Mouse (Mus musculus): Measurements from ENCODE around the gene Fstl4. TPM values are rescaled to one million over a fixed set of nuclear protein-coding genes. Genes with fewer than 3 reads are reported as not detected.

The Fstl4 gene
- polyA plus RNA-seq, 1 experiment from 2014 or later, result 2.3 TPM

DNA sequence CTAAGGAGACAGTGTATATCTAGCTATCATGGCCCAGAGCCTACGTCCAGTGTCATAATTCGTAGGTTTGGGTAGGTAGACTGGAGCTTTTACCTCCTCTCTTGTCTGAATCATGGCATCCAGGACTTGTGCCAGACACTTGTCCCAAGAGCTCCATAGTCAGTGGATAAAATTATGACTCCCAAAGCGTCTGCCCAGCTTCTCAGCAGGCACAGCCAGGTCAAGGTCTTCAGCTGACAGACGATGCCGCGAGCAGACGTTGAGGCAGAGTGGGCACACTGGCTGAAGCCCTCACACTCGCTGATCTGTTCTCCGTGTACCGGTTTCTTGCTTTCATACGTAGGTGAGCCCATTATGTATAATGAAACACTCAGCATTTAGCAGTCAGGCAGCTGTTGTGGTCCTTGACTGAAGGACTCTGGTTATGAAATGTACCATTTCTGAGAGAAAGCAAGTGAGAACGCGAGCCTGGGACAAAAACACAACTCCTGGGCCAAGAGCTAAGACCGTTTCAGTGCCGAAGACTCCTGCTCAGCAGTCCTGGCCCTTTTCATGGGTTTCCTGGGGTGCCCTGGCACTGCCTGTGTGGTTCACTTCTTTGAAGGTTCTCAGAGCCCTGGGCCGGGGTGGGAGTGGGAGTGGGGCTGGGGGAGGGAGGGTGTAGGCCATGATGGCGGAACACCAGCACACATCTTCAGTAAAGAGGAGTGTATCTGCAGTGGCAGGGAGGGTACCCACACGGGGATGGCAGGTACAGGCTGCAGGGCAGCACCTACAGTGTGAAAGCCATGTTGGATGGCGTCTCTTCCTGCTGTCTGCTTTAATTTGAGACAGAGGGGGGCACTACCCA, 111.7 kb downstream of the Fstl4 start:
- no peak overlapping the region for H3K4me2 ChIP-seq
- no peak overlapping the region for H3K4me3 ChIP-seq
- no peaks in the 10 kb centered on the region for H3K27me3 ChIP-seq
- H3K36me3 ChIP-seq (ENCODE audit: poor library complexity, severe bottlenecking), result no peaks in the 10 kb centered on the region
- no peak overlapping the region for H3K9ac ChIP-seq
- no peak overlapping the region for H3K27ac ChIP-seq
- 0 out of 2 replicates have a peak, but pooled peaks cover 7% of the 10 kb centered on the region for H3K9me3 ChIP-seq (replicated peaks)
- no peak for ATAC-seq
- 92% methylated on average over 19 of the region's 19 CpGs for WGBS
- no peaks in the 10 kb centered on the region for H3K4me1 ChIP-seq

DNA sequence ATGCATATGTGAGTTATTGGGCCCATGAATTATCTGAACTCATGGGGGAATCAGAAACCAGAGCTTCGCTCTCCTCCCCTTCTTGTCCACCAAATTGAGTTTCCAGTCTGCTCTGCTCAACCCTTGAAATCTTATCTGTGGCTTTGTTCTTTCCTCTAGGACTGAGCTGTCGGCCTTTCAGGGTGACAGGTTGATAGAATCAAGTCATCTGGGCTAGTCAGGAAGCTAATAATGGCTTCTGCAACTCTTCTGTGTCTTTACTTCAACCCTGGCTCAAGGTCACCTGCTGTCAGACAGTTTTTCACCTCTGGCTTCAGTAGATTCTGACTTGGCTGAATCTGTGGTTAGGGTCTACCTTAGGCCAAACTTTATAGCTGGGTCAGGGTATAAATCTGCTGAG, 113.2 kb downstream of the Fstl4 start:
- Histone ChIP-seq H3K9ac (no peak overlapping the region), H3K4me2 (no peak overlapping the region), H3K27ac (no peak overlapping the region), H3K4me3 (no peak overlapping the region), H3K36me3 (ENCODE audit: poor library complexity, severe bottlenecking) (no peaks in the 10 kb centered on the region), H3K4me1 (no peaks in the 10 kb centered on the region), H3K27me3 (no peaks in the 10 kb centered on the region), H3K9me3 (replicated peaks) (0 out of 2 replicates have a peak, but pooled peaks cover 7% of the 10 kb centered on the region)
- no peak for ATAC-seq
- 76% methylated on average over 2 of the region's 2 CpGs for WGBS

DNA sequence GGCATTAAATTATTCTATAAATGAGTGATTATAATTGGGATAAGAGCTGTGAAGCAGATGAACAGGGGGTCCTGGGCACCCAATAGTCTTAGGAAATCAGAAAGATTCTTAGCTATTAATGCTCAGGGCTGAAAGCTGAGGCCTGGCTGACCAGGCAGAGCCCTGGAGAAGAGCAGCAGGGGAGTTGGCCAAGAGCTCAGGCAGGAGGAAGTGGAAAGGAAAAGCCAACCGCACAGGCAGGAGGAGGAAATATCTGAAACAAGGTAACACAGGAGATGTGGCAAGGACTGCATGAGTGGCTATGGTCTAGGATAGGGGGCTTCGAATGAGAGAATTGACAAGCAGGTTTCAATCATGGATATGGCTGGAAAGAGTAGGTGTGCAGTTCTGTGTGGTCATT, 115.5 kb downstream of the Fstl4 start:
- no peak for ATAC-seq
- 89% methylated on average over 2 of the region's 2 CpGs for WGBS

DNA sequence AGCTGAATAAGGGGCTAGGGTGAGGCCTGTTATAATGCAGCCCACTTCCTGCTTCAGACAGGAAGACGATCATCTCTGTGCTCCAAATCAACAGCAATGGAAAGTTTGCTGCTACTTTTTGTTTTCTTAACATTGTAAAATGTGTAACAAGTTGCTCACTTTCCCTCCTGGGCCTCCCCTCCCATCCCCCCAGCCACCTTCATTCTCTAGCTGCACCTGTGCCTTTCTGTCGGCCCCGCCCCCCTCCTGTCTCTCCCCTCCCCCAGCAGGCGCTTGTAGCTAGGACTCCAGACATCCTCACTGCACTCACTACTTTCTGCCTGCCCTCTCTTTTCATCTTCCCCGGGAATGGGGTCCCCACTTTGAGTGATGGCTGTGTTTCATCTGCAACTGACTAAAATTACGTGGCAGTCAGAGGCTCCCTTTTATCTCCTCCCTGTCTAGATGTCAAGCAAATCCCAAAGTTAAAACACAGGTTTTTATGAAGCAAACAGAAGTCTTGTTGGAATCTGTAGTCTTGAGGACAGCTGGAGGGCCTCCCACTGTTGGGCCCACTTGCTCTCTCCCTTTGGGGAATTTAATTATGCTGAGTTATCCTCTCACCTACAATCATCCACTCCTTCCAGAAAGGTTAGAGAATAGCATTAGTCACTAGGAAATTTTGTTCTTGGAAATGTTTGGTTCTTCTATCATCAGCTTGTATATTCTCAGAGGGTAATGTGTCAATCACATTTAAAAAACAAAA, 122.3 kb downstream of the Fstl4 start:
- no peak for ATAC-seq
- H3K9ac ChIP-seq, result no peak overlapping the region
- H3K27ac ChIP-seq, result no peak overlapping the region
- no peaks in the 10 kb centered on the region for H3K9me3 ChIP-seq (replicated peaks)
- no peaks in the 10 kb centered on the region for H3K36me3 ChIP-seq (ENCODE audit: poor library complexity, severe bottlenecking)
- H3K27me3 ChIP-seq, result no peaks in the 10 kb centered on the region
- peaks cover 14% of the 10 kb centered on the region for H3K4me1 ChIP-seq
- no peak overlapping the region for H3K4me2 ChIP-seq
- 17% methylated on average over 6 of the region's 6 CpGs for WGBS
- no peak overlapping the region for H3K4me3 ChIP-seq

More for the DNA sequence above, 115.5 kb downstream of the Fstl4 start:
- Histone ChIP-seq H3K9me3 (replicated peaks) (no peaks in the 10 kb centered on the region), H3K27ac (no peak overlapping the region), H3K4me3 (no peak overlapping the region), H3K4me1 (no peaks in the 10 kb centered on the region), H3K27me3 (no peaks in the 10 kb centered on the region), H3K4me2 (no peak overlapping the region), H3K9ac (no peak overlapping the region), H3K36me3 (ENCODE audit: poor library complexity, severe bottlenecking) (no peaks in the 10 kb centered on the region)

GRCm38 (mm10) chr11:52888150-52888549, 123.7 kb downstream of the Fstl4 start:
- Histone ChIP-seq H3K4me1 (peaks cover 14% of the 10 kb centered on the region), H3K9me3 (replicated peaks) (no peaks in the 10 kb centered on the region), H3K4me2 (no peak overlapping the region), H3K27me3 (no peaks in the 10 kb centered on the region), H3K27ac (no peak overlapping the region), H3K36me3 (ENCODE audit: poor library complexity, severe bottlenecking) (no peaks in the 10 kb centered on the region), H3K4me3 (no peak overlapping the region), H3K9ac (no peak overlapping the region)
- WGBS, result 4% methylated on average over 6 of the region's 6 CpGs
- ATAC-seq, result no peak

DNA sequence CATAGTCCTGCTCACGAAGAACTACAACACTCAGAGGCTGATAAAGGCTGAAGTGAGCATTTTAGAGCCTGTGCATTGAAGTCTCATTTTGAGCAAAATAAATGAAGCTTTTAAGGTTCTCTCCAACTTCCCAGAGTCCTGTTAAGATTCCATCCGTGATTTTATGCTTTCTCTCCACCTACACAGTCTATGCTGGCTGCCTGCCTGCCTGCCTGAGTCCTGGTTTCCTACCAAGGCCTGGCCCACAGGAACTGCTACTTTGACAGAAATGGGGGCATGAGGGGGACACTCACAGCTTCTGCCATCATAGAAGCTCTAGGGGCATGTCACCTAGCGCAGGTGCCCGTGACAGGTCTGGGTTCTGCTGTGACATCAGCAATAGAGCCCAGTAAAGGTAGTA, 125.1 kb downstream of the Fstl4 start:
- Histone ChIP-seq H3K4me1 (peaks cover 14% of the 10 kb centered on the region), H3K27ac (no peak overlapping the region), H3K27me3 (no peaks in the 10 kb centered on the region), H3K4me3 (no peak overlapping the region), H3K9ac (no peak overlapping the region), H3K9me3 (replicated peaks) (no peaks in the 10 kb centered on the region), H3K36me3 (ENCODE audit: poor library complexity, severe bottlenecking) (no peaks in the 10 kb centered on the region), H3K4me2 (no peak overlapping the region)
- ATAC-seq, result no peak
- 84% methylated on average over 4 of the region's 4 CpGs for WGBS

GRCm38 (mm10) chr11:52890156-52890555, 125.7 kb downstream of the Fstl4 start:
- H3K4me2 ChIP-seq, result no peak overlapping the region
- no peak overlapping the region for H3K9ac ChIP-seq
- no peak overlapping the region for H3K4me3 ChIP-seq
- no peaks in the 10 kb centered on the region for H3K9me3 ChIP-seq (replicated peaks)
- H3K36me3 ChIP-seq (ENCODE audit: poor library complexity, severe bottlenecking), result no peaks in the 10 kb centered on the region
- 82% methylated on average over 7 of the region's 7 CpGs for WGBS
- peaks cover 14% of the 10 kb centered on the region for H3K4me1 ChIP-seq
- H3K27ac ChIP-seq, result no peak overlapping the region
- ATAC-seq, result no peak
- no peaks in the 10 kb centered on the region for H3K27me3 ChIP-seq

- no peaks in the 10 kb centered on the region for H3K9me3 ChIP-seq (replicated peaks)
- WGBS, result 81% methylated on average over 5 of the region's 5 CpGs
- ATAC-seq, result no peak
- H3K9ac ChIP-seq, result no peak overlapping the region
- no peaks in the 10 kb centered on the region for H3K4me1 ChIP-seq
- H3K4me2 ChIP-seq, result no peak overlapping the region
- no peaks in the 10 kb centered on the region for H3K36me3 ChIP-seq (ENCODE audit: poor library complexity, severe bottlenecking)
- no peak overlapping the region for H3K27ac ChIP-seq
- H3K27me3 ChIP-seq, result no peaks in the 10 kb centered on the region
- no peak overlapping the region for H3K4me3 ChIP-seq
These were observed 139.7 kb downstream of the Fstl4 start for GRCm38 (mm10) chr11:52904101-52904500.

DNA sequence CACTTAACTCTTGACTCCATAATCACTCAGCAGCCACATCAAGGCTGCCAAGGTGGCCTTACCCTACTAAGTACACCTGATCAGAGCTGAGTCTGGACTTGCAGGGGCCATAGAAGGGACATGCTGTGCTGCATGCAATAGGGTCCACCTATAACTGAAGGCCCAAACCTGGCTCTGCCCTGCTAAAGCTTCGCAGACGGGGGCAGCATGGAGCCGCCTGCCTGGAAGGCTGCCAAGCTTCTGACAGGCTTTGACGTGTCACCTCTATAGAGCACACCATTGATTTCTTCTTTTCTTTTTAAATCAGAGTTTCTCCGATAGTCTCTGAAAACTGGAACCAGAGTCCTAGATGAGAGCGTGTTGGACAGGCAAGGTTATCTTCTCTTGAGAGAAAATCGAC, 146.4 kb downstream of the Fstl4 start:
- no peak overlapping the region for H3K4me3 ChIP-seq
- peaks cover 18% of the 10 kb centered on the region for H3K4me1 ChIP-seq
- H3K36me3 ChIP-seq (ENCODE audit: poor library complexity, severe bottlenecking), result no peaks in the 10 kb centered on the region
- H3K4me2 ChIP-seq, result no peak overlapping the region
- ATAC-seq, result peak; percentile 67; the same call in 1 of the 2 replicates
- no peak overlapping the region for H3K9ac ChIP-seq
- 21% methylated on average over 7 of the region's 7 CpGs for WGBS
- no peaks in the 10 kb centered on the region for H3K9me3 ChIP-seq (replicated peaks)
- H3K27me3 ChIP-seq, result no peaks in the 10 kb centered on the region
- H3K27ac ChIP-seq, result no peak overlapping the region

GRCm38 (mm10) chr11:52914431-52914830, 150.0 kb downstream of the Fstl4 start:
- no peaks in the 10 kb centered on the region for H3K27me3 ChIP-seq
- no peak overlapping the region for H3K4me3 ChIP-seq
- no peak overlapping the region for H3K4me2 ChIP-seq
- no peak for ATAC-seq
- H3K36me3 ChIP-seq (ENCODE audit: poor library complexity, severe bottlenecking), result no peaks in the 10 kb centered on the region
- H3K4me1 ChIP-seq, result peaks cover 24% of the 10 kb centered on the region
- 0 out of 2 replicates have a peak, but pooled peaks cover 2% of the 10 kb centered on the region for H3K9me3 ChIP-seq (replicated peaks)
- no peak overlapping the region for H3K9ac ChIP-seq
- WGBS, result 87% methylated on average over 6 of the region's 6 CpGs
- no peak overlapping the region for H3K27ac ChIP-seq

DNA sequence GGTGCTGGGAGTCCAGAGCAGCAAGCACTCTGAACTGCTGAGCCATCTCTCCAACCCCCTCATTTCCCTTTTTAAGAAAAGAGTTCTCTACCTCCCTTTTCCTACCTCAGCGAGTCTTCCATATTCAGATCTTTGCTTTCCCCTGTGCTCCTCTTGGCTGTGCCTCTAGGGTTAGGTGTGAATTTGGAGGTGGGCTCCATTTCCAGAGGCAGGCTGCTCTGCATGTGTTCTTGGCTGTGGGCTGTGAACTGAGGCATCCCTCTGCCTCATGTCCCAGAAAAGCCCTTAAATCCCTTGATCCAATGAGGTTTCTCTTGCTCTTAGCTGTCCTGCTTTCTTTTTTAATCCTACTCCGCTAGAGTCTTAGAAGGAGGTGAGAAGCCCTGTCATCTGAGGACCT, 151.2 kb downstream of the Fstl4 start:
- Histone ChIP-seq H3K9me3 (replicated peaks) (0 out of 2 replicates have a peak, but pooled peaks cover 2% of the 10 kb centered on the region), H3K27ac (no peak overlapping the region), H3K9ac (no peak overlapping the region), H3K4me2 (no peak overlapping the region), H3K4me1 (peaks cover 22% of the 10 kb centered on the region), H3K27me3 (no peaks in the 10 kb centered on the region), H3K36me3 (ENCODE audit: poor library complexity, severe bottlenecking) (no peaks in the 10 kb centered on the region), H3K4me3 (no peak overlapping the region)
- 90% methylated on average over 2 of the region's 2 CpGs for WGBS
- no peak for ATAC-seq

GRCm38 (mm10) chr11:52919231-52919960, 155.0 kb downstream of the Fstl4 start:
- peak; percentile 58 for ATAC-seq
- Histone ChIP-seq H3K9me3 (replicated peaks) (0 out of 2 replicates have a peak, but pooled peaks cover 2% of the 10 kb centered on the region), H3K4me1 (peaks cover 13% of the 10 kb centered on the region), H3K36me3 (ENCODE audit: poor library complexity, severe bottlenecking) (no peaks in the 10 kb centered on the region), H3K4me3 (no peak overlapping the region), H3K27ac (peak overlapping the region; percentile 15), H3K4me2 (peak overlapping the region; percentile 29), H3K27me3 (no peaks in the 10 kb centered on the region), H3K9ac (no peak overlapping the region)
- WGBS, result 22% methylated on average over 15 of the region's 15 CpGs

All from forebrain, embryonic 13.5 days (tissue).